Mouse (Mus musculus) frontal cortex, adult (tissue): ENCODE measurements around the gene Tmem160.

Source experiments
- ATAC-seq: cut with Nextera tagmentation; 2 replicates; pipeline ENCODE4 v1.9.2; 2017; ENCODE audit warnings: mild to moderate bottlenecking, moderate library complexity, mixed read lengths; ENCODE audit not compliant: low TSS enrichment

The Tmem160 gene

DNA sequence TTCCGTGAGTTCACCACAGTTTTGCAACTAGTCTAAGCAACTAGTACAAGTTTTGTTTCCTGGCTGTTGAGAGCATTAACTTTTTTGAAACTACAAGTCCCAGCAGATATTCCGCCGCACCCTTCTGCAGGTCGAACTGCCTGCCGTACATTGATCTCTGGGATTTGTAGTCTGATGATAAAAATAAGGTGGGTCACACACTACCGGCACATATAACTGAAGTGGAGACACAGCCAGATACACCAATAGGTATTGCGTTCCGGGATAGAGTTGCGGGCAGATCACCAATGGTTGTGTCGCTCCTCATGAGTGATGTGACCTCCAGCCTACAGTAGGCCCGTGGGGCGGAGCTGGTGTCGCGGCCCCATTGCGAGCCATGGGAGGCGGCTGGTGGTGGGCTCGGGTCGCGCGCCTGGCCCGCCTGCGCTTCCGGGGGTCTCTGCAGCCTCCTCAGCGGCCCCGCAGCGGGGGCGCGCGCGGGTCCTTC, at the start of gene Tmem160:
Gene Tmem160 (plus strand): TSS at position 193 of the 487 bp plus-strand sequence.
- ATAC-seq: peak; percentile 99

- no peak for ATAC-seq
Measured at GRCm38 (mm10) chr7:16402968-16403948, 49.3 kb upstream of the Tmem160 start.

DNA sequence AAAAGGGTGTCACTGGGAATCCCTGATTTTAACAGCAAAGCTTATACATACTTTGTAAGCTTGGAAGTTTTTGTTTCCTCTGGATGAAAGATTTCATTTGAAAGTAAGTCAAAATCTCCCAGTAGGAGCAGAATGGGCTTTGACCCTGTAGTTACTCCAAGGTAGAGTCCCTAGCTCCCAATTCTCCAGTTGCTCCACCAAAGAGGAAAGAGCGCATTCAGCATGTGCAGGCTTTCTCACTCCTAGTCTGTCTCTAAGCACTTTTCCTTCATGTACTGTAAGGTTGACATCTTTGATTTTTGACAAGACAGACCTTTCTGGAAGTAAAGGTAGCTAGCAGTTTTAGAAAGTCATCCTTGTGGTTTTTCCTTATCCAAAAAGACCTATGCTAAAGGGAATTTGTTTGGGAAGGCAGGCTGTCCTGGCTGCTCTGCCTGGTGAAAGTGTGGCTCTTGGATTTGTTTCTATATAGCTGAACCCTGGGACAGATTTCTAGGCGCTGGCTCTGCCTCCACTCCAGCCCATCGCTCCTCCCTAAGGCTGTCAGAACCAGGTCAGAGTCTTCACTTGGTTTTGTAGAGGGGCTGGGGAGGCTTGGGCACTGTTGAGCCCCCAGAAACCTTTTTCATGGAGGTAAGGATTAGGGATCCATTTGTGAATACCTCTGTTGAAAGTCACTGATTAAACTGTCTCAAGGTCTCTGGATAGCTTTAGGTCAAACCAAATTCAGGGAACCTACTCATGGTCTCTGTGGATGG, 48.1 kb upstream of the Tmem160 start:
- ATAC-seq: no peak

DNA sequence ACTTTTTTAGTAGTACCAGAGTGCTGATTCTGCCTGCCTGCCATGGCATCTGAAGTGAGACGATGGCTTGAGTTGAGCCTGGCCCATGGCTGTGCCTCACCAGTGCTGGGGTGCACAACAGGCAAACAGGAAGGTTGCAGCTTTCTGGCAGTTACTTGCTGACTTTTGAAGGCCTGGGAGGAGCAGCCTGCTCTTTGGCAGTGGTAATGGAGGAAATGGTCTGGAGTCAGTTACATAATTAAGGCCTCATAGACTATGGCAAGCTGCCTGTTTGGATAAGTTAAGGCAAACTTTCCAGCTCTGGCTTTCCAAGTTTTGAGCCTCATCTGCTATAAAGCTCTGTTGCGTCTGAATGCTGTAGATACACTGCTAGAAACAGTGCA, 47.5 kb upstream of the Tmem160 start:
- ATAC-seq: no peak

GRCm38 (mm10) chr7:16405516-16406351, 46.8 kb upstream of the Tmem160 start:
- ATAC-seq: peak; percentile 24

DNA sequence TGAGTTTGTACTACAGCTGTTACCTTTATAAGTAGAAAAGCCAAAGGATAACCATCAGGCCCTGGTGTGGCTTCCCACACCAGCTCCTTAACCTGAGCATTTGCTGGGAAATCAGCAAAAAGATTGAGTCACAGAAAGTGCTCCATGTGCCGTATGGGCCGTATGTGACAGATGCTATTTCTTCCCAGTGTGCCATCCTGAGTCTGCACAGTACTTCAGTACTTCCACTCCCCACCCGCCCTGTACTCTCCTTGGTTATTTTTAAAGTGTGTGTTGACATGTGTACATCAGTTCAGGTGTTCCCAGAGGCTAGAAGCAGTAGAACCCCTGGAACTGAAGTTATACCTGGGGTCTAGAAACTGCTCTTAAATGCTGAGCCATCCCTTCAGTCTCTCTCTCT, 45.6 kb upstream of the Tmem160 start:
- ATAC-seq: no peak

DNA sequence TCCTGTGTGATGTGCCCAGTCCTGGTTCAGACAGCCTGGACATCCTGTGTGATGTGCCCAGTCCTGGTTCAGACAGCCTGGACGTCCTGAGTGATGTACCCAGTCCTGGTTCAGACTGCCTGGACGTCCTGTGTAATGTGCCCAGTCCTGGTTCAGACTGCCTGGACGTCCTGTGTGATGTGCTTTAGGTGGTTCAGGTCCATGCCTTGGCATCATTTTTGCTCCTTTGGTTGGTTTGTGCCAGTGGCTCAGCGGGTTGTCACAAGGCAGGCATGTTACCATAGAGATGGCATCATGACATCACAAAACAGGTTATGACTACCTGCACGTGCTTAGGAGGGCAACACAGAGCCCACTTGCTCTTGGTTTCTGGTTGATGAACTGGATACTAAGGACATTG, 41.5 kb upstream of the Tmem160 start:
- no peak for ATAC-seq

GRCm38 (mm10) chr7:16412220-16412896, 40.2 kb upstream of the Tmem160 start:
- ATAC-seq: no peak

DNA sequence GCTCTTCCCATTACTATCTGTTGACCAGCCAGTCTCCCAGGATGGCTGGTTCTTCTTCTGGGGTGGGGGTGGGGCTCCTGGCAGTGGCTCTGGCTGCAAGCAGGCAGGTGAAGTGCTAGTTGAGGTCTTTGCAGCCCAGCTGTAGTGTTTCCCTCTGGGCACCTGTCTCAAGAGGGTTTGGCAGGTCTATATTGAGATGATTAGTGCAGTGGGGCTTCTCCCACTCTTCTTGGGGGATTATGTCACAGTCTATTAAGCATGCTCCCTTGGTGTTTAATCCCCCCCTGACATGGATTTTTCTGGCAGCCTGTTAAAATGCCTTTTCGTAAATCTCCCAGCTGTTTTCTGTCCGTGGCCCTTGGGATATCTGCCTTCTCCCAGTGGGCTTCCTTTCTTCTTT, 39.6 kb upstream of the Tmem160 start:
- no peak for ATAC-seq

GRCm38 (mm10) chr7:16415426-16415825, 37.2 kb upstream of the Tmem160 start:
- ATAC-seq: no peak

GRCm38 (mm10) chr7:16417141-16417771, 35.3 kb upstream of the Tmem160 start:
- ATAC-seq: no peak

DNA sequence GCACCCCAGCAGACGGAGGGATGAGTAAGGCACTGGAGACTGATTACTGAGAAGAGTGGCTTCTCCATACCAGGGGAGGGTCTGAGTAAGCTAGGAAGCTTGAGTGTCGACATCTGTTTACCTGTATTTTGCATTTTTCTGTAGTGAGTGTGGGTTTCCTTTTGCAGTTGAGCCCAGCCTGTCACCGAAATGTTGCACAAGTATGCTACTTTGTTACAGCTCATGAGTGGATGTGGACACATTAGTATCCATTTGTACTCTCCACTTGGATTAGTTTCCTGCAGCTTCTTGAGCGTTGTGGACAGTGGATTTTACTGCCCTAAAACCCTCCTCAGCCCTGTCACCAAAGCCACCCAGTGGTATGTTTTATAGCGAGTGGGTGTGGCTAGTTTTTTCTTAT, 33.9 kb upstream of the Tmem160 start:
- no peak for ATAC-seq

GRCm38 (mm10) chr7:16420493-16421118, 32.0 kb upstream of the Tmem160 start:
- ATAC-seq: no peak

GRCm38 (mm10) chr7:16422222-16422856, 30.2 kb upstream of the Tmem160 start:
- ATAC-seq: no peak

GRCm38 (mm10) chr7:16423731-16424130, 28.8 kb upstream of the Tmem160 start:
- no peak for ATAC-seq

DNA sequence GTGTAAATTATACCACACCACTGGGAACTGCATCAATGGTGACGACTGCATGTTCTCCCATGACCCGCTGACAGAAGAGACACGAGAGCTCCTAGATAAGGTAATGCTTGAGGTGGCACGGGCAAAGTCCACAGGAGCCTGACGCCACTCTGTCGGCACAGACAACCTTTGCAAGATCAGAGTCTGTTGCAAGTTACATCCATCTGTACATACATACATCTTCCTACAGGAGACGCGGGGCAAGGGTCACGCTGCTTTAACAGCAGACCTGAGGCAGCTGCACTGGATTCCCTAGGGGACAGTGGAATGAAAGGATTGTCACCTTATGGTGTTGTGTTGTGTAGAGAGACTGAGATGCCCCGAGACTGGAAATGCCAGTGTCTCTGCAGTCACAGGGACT, 26.9 kb upstream of the Tmem160 start:
- ATAC-seq: no peak

GRCm38 (mm10) chr7:16426129-16426729, 26.4 kb upstream of the Tmem160 start:
- peak; percentile 57; the same call in 1 of the 2 replicates for ATAC-seq

- ATAC-seq: no peak
Measured at GRCm38 (mm10) chr7:16433352-16433971, 19.1 kb upstream of the Tmem160 start.

DNA sequence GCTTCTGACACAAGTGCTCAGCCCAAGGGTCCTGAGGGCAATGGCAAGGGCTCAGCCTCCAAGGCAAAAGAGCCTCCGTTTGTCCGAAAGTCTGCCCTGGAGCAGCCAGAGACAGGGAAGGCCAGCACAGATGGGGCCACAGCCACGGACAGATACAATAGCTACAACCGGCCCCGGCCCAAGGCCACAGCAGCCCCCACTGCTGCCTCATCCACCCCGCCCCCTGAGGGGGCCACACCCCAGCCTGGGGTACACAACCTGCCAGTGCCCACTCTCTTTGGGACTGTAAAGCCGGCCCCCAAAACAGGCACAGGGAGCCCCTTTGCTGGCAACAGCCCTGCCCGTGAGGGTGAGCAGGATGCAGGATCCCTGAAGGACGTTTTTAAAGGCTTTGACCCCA, 17.5 kb upstream of the Tmem160 start:
- ATAC-seq: no peak
